Mouse (Mus musculus) myocyte (in vitro differentiated cells): ENCODE measurements around the gene Rpl3.

Source experiments
- CEBPB ChIP-seq: IDR thresholded peaks from 2 replicates; pipeline ENCODE4 v1.6.1; 2011; ENCODE audit warnings: mild to moderate bottlenecking, moderate library complexity; ENCODE audit not compliant: poor library complexity, insufficient read depth, severe bottlenecking
- POLR2A ChIP-seq: IDR thresholded peaks from one replicate; pipeline ENCODE4 v1.6.1; 2011; ENCODE audit warnings: low read depth, mild to moderate bottlenecking, control low read depth, moderate library complexity; ENCODE audit not compliant: insufficient read length
- TCF12 ChIP-seq: IDR thresholded peaks from one replicate; pipeline ENCODE4 v1.6.1; 2011; ENCODE audit warnings: mild to moderate bottlenecking, control low read depth; ENCODE audit not compliant: poor library complexity, insufficient read depth, severe bottlenecking
- USF1 ChIP-seq: IDR thresholded peaks from one replicate; pipeline ENCODE4 v1.6.1; 2011; ENCODE audit warnings: low read depth, mild to moderate bottlenecking, control low read depth, moderate library complexity

DNA sequence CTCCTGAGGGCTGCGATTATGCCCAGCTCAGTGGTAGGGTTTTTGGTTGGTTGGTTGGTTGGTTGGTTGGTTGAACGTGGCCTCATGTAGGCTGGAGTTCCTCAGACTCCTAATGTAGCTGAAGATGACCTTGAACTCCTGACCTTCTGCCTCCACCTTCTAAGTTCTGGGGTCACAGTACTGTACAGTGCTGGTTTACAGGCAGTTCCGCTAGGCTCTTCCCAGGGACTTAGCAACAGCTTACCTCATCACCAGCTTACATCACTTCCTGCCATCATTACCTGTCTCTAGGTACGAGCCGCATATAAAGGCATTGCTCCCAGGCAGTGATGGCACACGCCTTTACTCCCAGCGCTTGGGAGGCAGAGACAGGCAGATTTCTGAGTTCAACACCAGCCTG is 33.5 kb downstream of the Rpl3 start:
- no peak for TF ChIP-seq CEBPB
- TF ChIP-seq USF1: no peak
- TF ChIP-seq POLR2A: no peak
- no peak for TF ChIP-seq TCF12
